Mouse (Mus musculus) olfactory bulb, adult 2 months (tissue): ENCODE data around the gene Ntf5. TPM values are rescaled to one million over a fixed set of nuclear protein-coding genes. Genes with fewer than 3 reads are reported as not detected.
A peak's percentile ranks its signal among the peaks of the same experiment; 100 is the strongest.

Experiments used
- H3K27ac ChIP-seq: fragments of 200-500 bp; 2 replicates; pipeline ENCODE4 v1.5.1; 2012; ENCODE audit warnings: low read depth, low read length; ENCODE audit not compliant: insufficient read depth
- H3K4me1 ChIP-seq: fragments of 200-500 bp; 2 replicates; pipeline ENCODE4 v1.6.1; 2012; ENCODE audit warnings: low read length; ENCODE audit not compliant: control insufficient read depth, insufficient read depth
- H3K4me3 ChIP-seq: fragments of 200-500 bp; 2 replicates; pipeline ENCODE4 v1.5.1; 2012; ENCODE audit warnings: mild to moderate bottlenecking, low read depth, low read length, moderate library complexity; ENCODE audit not compliant: insufficient read depth
- CTCF ChIP-seq: fragments of 200-500 bp; IDR thresholded peaks from 2 replicates; pipeline ENCODE4 v1.5.1; 2012; ENCODE audit warnings: low read depth, mild to moderate bottlenecking, low read length, moderate library complexity; ENCODE audit not compliant: insufficient read depth
- POLR2A ChIP-seq: fragments of 200-500 bp; IDR thresholded peaks from 2 replicates; pipeline ENCODE4 v1.6.1; 2012; ENCODE audit warnings: mild to moderate bottlenecking, low read depth, low read length, moderate library complexity; ENCODE audit not compliant: insufficient read depth
- WGBS: fragments of 180-500 bp; shearing (Covaris S2); methylation state at CpG from one replicate; pipeline ENCODE4 v1.1.7; 2018; 5-methylcytosine and 5-hydroxymethylcytosine counted together
- polyA plus RNA-seq: library from polyadenylated mRNA; stranded (reverse); fragments of >200 nt; gene quantifications from 2 replicates; pipeline ENCODE4 v1.2.4, GENCODE M21; 2012; ENCODE audit warnings: low replicate concordance; ENCODE audit not compliant: missing spikeins, insufficient read depth, insufficient read length

Ntf5 gene
- polyA plus RNA-seq, 1 experiment = not detected

DNA sequence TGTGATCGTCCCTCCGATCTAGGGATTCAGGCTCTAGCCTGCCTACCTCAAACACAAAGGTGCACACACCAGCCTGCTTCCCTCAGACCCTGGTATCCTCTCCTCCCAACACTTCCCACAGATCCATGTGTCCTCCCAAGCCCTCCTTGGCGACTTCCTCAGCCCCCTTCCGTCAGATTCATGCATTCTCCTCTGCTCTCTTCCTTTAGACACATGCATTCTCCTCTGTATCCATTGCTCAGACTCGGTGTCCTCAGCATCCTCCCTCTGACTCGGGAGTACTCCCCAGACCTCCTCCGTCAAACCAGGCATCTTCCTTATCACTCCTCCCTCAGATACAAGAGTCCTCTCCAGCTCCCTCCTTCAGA lies 20.3 kb downstream of the Ntf5 start:
- WGBS = 3% methylated on average over 7 of the region's 7 CpGs
- TF ChIP-seq POLR2A (no peak), CTCF (no peak)

DNA sequence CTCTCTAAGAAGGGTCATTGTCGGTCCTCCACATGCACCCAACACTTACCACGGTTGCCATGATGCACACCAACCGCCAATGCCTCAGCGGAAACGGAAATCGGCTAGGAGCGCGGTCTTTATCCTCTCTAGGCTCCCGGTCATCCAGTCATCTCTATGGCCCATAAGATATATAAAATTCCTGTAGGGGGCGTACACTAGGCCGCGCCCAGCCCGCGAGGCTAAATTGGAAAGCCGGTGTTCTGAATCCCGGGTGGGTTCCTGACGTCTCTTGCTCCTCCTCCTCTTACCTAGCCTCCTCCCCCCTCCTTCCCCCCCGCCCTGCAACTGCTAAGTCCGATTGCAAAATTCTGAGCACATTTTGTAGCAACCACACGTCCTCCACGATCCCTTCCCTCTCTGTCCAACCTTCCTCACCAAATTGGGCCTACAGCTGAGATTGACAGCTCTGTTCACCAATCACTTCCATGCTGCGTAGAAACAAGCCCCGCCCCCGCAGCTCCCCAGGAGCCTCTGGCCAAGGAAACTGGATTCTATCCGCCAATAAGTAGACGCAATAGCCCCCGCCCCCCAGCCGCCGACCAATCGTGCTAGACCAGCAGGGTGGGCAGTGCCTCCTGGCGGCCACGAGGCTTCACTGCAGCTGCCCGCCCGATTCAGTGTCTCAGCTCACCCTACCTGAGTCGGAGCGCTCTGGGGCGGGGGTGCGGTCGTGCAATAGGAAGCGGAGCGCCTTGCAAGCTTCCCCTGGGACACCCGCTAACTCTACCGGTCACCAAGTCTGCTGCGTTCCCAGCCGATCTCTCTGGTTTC lies 20.9 kb downstream of the Ntf5 start, which contains the start of gene Gys1:
Gys1 (plus strand) TSS at position 642 of the 813 bp plus-strand sequence.
- 0 out of 2 replicates have a peak, but pooled peaks have one; percentile 49 for TF ChIP-seq POLR2A
- peak; percentile 82 for TF ChIP-seq CTCF
- H3K4me1 ChIP-seq = peaks cover 25% of the 10 kb centered on the region
- peak within 1 kb of the TSS; percentile 48 for H3K27ac ChIP-seq
- peak within 1 kb of the TSS; percentile 68 for H3K4me3 ChIP-seq
- WGBS = under 1% methylated on average over 45 of the region's 45 CpGs

More for the DNA sequence above, 20.3 kb downstream of the Ntf5 start:
- Histone ChIP-seq H3K27ac (no peak overlapping the region), H3K4me3 (peak overlapping the region; percentile 68), H3K4me1 (peaks cover 25% of the 10 kb centered on the region)

DNA sequence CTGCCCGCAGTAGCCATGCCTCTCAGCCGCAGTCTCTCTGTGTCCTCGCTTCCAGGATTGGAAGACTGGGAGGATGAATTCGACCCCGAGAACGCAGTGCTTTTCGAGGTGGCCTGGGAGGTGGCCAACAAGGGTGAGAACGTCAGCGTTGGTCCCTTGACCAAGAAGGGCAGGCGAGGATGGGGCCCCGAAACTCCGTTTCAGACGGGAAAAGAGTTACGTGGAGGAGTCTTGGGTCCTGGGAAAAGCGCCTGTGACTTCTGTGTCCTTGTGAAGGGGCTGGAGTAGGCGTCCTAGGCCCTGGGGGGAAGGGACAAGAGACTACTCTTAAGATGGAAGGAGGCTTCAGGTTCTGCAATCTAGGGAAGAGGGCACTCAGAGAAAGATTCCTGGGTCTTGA lies 21.5 kb downstream of the Ntf5 start:
- TF ChIP-seq CTCF (no peak), POLR2A (no peak)
- WGBS = 1% methylated on average over 16 of the region's 16 CpGs
- H3K4me1 ChIP-seq = peaks cover 25% of the 10 kb centered on the region
- peak overlapping the region; percentile 5; the same call in 1 of the 2 replicates for H3K27ac ChIP-seq
- H3K4me3 ChIP-seq = peak overlapping the region; percentile 56

DNA sequence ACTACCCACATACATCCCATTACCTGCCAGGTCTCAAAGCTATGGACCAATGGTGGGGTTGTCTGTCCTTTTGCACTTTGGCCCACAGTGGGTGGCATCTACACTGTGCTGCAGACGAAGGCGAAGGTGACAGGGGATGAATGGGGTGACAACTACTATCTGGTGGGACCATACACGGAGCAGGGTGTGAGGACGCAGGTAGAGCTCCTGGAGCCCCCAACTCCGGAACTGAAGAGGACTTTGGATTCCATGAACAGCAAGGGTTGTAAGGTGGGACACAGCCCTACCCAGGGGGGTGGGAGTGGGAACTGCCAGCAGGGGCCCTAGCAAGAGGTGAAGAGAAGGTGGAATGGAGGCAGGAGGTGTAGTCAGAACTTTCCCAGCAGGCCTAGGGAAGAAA lies 22.9 kb downstream of the Ntf5 start:
- Histone ChIP-seq H3K4me3 (no peak overlapping the region), H3K27ac (no peak overlapping the region), H3K4me1 (peaks cover 25% of the 10 kb centered on the region)
- no peak for TF ChIP-seq POLR2A
- 92% methylated on average over 5 of the region's 5 CpGs for WGBS

DNA sequence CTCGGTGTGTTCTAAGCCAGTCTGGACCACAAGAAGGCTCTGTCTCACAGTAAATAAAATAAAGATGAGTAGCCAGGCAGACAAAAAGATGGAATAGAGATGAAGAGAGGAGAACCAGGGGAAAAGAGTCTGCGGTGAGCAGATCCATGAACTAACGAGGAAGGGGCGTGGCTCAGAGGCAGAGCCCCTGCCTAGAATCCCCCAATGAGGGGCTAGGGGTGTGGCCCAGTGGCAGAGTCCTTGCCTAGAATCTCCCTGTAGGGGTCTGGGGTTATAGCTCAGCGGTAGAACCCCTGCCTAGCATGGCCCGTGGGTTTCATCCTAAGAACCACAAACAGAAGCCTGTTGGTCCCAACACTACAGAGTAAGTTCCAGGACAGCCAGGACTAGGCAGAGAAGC lies 23.6 kb downstream of the Ntf5 start:
- H3K4me1 ChIP-seq = peaks cover 25% of the 10 kb centered on the region
- no peak overlapping the region for H3K4me3 ChIP-seq
- TF ChIP-seq CTCF (no peak), POLR2A (no peak)
- WGBS = 60% methylated on average over 6 of the region's 6 CpGs
- H3K27ac ChIP-seq = no peak overlapping the region

DNA sequence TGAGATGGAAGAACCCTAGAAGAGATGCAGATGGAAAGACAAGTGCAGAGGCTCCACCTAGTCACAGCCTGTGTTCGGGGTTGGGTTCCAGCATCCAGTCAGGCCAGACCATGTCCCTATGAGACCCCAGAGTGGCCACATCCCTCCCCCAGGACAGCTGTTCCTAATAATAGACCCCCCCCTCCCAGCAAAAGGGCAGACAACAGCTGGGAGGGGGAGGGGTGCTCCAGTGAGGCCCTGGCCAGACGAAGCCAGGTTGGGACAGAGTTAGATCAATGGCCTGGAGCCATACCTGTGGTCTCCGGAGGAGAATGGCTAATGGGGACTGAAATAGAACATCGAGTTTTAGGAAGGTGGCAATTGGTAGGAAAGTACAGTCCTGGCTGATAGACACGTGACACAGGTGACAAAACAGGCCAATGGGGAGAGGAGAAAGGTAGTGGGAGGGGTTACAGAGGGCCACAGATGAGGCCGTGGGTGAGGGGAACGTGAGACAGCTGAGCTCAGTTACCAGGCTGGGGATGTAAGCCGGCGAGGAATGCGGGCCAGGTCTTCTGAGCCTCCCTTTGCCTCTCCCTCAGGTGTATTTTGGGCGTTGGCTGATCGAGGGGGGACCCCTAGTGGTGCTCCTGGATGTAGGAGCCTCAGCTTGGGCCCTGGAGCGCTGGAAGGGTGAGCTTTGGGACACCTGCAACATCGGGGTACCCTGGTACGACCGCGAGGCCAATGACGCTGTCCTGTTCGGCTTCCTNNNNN lies 24.2 kb downstream of the Ntf5 start, which contains the start of gene Ruvbl2:
Ruvbl2 (minus strand) TSS at position 576 of the 756 bp plus-strand sequence.
- TF ChIP-seq POLR2A (no peak), CTCF (no peak)
- Histone ChIP-seq H3K27ac (no peak within 1 kb of the TSS), H3K4me3 (no peak within 1 kb of the TSS), H3K4me1 (peaks cover 24% of the 10 kb centered on the region)
- WGBS = 40% methylated on average over 19 of the region's 19 CpGs

DNA sequence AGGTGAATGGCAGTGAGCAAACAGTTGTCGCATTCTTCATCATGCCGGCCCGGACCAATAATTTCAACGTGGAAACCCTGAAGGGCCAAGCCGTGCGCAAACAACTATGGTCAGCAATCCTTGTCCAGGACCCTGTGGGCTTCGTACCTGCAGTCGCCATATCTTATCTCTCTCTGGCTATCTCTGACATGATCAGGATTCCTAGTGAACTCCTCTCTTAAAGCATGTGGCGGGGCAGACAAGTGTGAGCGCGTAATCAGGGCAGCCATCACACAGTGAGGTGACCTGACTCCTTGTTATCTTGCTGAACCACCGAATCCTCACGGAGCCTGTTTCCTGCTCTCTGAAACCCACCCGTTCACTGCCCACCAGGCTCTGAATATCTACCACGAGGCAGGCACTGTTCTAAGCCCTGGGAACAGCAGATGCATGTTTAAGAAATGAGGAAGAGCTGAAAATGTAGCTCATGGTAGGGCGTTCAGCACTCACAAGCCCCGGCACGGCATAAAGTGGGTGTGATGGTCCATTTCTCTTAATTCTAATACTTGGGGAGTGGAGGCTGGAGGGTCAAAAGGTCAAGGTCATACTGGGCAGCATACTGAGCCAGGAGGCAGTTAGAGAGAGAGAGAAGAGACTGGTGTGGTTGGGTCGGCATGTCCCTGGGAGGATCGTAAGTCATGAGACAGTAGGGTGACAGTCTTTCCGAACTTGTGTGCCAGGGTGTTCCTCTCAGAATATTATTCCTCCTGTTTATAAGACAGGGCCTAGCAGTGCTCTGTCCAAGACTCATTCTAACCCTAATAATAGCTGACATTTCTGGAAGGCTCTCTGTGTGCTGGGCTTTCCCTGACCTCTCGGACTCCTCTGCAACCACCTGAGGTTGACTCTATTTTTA lies 30.3 kb downstream of the Ntf5 start:
- Histone ChIP-seq H3K4me1 (0 out of 2 replicates have a peak, but pooled peaks cover 2% of the 10 kb centered on the region), H3K27ac (no peak overlapping the region), H3K4me3 (no peak overlapping the region)
- TF ChIP-seq CTCF (no peak), POLR2A (no peak)
- WGBS = 92% methylated on average over 22 of the region's 22 CpGs

DNA sequence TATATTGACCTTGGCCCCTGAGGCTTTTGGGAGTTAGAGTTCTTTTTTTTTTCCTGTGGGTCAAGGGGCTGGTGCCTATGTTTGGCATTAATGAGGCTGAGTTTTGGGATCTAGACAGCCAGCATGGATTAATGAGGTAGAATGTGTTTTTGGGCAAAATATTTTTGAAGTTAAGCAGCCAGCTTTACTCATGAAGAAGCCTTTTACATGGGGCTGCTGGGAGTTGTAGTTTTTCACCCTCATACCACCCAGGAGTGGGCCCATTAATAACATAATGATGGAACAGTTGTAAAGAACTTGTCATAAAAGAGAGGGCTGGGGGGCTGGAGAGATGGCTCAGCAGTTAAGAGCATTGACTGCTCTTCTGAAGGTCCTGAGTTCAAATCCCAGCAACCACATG lies 33.1 kb downstream of the Ntf5 start:
- Histone ChIP-seq H3K4me3 (no peak overlapping the region), H3K27ac (no peak overlapping the region), H3K4me1 (peaks cover 5% of the 10 kb centered on the region)
- no peak for TF ChIP-seq CTCF
- TF ChIP-seq POLR2A = no peak
